Mouse (Mus musculus) bone marrow macrophage, adult 2 months (primary cell): Measurements from ENCODE around the gene Gm11032. TPM values are rescaled to one million over a fixed set of nuclear protein-coding genes. Genes with fewer than 3 reads are reported as not detected.

Experiments
- H3K27ac ChIP-seq: 2 replicates; pipeline ENCODE4 v1.5.1; 2012; ENCODE audit warnings: low read depth, low read length; ENCODE audit not compliant: insufficient read depth
- H3K4me1 ChIP-seq: 2 replicates; pipeline ENCODE4 v1.6.1; 2012; ENCODE audit warnings: low read length; ENCODE audit not compliant: control insufficient read depth, insufficient read depth
- H3K4me3 ChIP-seq: 2 replicates; pipeline ENCODE4 v1.5.1; 2012; ENCODE audit warnings: mild to moderate bottlenecking, low read length, moderate library complexity; ENCODE audit not compliant: insufficient read depth
- CTCF ChIP-seq: IDR thresholded peaks from 2 replicates; pipeline ENCODE4 v1.5.1; 2012; ENCODE audit warnings: low read depth, mild to moderate bottlenecking, low read length, moderate library complexity
- POLR2A ChIP-seq: IDR thresholded peaks from 2 replicates; pipeline ENCODE4 v1.6.1; 2012; ENCODE audit warnings: mild to moderate bottlenecking, low read depth, low read length, borderline replicate concordance
- polyA plus RNA-seq: library from polyadenylated mRNA; stranded (reverse); fragments of >200 nt; gene quantifications from 2 replicates; pipeline ENCODE4 v1.2.4, GENCODE M21; 2012; ENCODE audit not compliant: missing spikeins, insufficient read depth, insufficient read length

Gm11032 gene
- polyA plus RNA-seq, 1 experiment: not detected

DNA sequence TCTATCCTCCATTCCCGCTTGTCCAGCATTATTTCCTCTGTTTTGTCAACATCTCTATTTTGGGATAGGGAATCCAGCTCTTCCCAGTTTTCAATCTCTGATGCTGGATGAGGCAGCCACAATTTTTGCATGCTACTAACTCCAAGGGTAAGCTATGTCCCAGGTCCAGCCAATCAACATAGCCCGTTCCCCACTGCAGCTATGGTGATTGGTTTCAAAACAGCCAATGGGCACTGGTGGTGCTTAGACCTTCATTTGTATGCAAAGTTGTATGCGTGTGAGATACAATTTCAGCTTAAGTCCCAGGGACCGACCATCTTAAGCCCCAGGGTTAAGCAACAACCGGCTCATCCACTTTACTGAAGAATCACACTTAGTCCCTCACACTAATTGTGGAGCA lies 3.1 kb downstream of the Gm11032 start:
- no peaks in the 10 kb centered on the region for H3K4me1 ChIP-seq
- TF ChIP-seq POLR2A (no peak), CTCF (no peak)
- no peak overlapping the region for H3K27ac ChIP-seq
- H3K4me3 ChIP-seq: no peak overlapping the region

DNA sequence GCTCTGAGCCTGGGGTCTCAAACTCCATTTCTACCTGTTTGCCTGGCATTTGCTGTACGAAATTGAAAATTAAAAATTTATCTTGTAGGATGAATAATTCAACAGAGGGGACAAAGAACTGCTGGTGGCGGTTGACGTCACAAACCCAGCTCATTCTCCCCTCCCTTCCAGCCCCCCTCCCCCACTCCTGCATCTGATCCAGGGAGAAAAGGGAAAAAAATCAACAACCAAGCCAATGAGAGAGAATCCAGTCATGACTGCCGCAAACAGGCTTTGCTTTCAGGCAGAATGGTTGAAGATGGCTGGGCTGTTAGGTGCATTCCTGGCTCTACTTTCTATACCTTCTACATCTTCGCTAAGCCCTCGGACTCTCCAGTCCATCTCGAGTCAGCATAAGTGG lies 6.1 kb downstream of the Gm11032 start:
- TF ChIP-seq CTCF (no peak), POLR2A (no peak)
- Histone ChIP-seq H3K4me1 (peaks cover 3% of the 10 kb centered on the region; the same call in 1 of the 2 replicates), H3K4me3 (no peak overlapping the region), H3K27ac (no peak overlapping the region)

DNA sequence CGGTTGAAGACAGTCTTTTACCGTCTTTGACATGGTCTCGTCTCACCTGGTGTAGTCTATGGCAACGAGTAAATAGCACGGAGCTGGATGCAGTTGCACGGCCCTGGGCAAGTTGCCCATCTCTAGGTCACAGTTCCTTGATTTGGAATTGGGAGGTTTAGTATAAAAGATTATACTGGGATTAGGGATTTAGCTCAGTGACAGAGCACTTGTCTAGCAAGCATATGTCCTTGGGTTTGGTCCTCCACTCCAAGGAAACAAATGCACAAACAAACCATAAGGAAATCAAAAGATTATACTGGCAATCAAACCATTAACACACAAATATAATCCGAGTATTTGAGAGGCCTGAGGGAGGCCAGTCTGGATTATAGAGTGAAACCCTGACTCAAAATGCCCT lies 7.8 kb downstream of the Gm11032 start:
- H3K4me3 ChIP-seq: no peak overlapping the region
- H3K27ac ChIP-seq: no peak overlapping the region
- peaks cover 3% of the 10 kb centered on the region; the same call in 1 of the 2 replicates for H3K4me1 ChIP-seq
- TF ChIP-seq CTCF: no peak
- TF ChIP-seq POLR2A: no peak

DNA sequence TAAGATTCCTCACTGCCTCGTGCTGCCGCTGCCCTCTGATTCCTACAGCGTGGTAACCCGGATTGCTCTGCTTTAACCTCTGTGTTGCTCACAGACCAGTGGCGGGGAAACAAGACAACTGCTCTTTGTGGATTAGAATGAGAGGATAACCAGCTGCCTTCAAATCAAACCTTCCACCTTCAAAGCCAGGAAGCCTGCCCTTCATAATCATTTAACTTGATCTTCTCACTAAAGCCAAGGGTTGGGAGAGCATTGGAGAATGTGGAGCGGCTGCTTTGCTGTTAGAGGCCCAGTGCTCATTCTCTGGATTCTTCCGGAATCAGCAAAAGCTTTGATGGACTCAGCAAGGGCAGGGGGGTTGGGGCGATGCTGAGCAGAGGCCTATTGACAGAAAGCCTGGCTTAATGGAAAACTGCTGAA lies 10.0 kb downstream of the Gm11032 start:
- Histone ChIP-seq H3K4me3 (no peak overlapping the region), H3K4me1 (peaks cover 8% of the 10 kb centered on the region), H3K27ac (no peak overlapping the region)
- TF ChIP-seq CTCF (no peak), POLR2A (no peak)

DNA sequence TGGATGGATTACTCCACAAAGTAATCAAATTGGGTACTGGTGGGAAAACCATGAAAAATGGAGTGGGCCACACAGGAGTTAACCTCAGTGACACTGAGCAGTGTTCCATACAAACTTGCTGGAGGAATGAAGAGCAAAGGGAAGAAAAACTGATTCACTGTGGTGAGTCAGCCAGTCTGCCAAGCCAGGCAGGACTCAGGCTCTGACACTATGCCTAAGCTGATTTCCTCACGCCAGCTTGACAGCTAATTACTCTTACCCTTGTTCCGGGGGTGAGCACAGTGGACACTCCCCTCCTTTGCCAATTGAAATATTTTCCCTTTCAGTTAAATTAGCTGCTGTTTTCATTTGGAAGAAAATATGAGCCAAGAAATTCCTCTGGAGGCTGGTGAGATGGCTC lies 13.6 kb downstream of the Gm11032 start:
- Histone ChIP-seq H3K27ac (no peak overlapping the region), H3K4me1 (peaks cover 16% of the 10 kb centered on the region)

DNA sequence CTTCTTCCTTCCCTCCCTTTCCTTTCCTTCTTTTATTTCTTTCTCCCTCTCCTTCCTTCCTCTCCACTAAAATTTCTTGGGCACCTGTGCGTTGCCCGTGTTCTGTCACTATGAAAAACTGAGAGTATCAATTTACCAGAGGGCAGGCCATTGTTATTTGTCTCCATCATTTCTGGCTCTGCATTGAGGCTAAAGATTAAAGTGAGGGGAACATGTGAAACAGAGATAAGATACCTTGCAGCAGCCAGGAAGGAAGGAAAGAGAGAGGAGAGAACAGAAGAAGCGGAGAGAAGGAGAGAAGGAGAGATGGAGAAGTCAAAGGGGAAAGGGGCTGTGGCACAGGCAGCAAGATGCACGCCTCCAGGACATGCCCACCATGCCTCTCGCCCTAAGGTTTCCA lies 14.5 kb downstream of the Gm11032 start:
- no peak overlapping the region for H3K27ac ChIP-seq
- no peak overlapping the region for H3K4me3 ChIP-seq
- H3K4me1 ChIP-seq: peaks cover 22% of the 10 kb centered on the region
- TF ChIP-seq CTCF (no peak), POLR2A (no peak)

More for the DNA sequence above, 13.6 kb downstream of the Gm11032 start:
- H3K4me3 ChIP-seq: no peak overlapping the region
- no peak for TF ChIP-seq CTCF

DNA sequence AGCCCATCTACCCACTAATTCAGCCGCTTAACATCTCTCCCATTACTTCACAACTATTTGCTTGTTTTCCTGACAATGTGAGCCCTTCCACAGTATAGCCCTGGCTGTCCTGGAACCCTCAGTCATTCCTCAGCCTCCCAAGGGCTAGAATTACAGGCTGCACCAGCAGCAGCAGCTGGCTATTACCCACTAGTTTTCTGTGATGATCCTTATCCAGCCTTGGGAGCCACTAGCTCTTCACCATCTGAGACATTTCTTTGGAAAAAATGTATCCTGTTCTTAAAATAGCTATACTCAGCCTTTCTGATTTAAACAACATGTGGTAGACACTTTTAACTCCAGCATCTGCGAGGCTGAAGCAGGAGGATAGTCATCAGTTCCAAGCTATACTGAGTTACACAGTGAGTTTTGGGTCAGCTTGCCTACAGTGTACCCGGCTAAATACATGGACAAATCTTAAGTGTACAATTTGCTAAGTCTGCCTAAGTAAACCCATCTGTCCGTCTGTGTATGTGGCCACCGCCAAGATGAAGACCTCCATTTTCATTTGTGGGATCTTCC lies 17.0 kb downstream of the Gm11032 start:
- peak overlapping the region; percentile 37; the same call in 1 of the 2 replicates for H3K27ac ChIP-seq
- no peak overlapping the region for H3K4me3 ChIP-seq
- H3K4me1 ChIP-seq: peaks cover 28% of the 10 kb centered on the region
- TF ChIP-seq POLR2A (no peak), CTCF (no peak)

DNA sequence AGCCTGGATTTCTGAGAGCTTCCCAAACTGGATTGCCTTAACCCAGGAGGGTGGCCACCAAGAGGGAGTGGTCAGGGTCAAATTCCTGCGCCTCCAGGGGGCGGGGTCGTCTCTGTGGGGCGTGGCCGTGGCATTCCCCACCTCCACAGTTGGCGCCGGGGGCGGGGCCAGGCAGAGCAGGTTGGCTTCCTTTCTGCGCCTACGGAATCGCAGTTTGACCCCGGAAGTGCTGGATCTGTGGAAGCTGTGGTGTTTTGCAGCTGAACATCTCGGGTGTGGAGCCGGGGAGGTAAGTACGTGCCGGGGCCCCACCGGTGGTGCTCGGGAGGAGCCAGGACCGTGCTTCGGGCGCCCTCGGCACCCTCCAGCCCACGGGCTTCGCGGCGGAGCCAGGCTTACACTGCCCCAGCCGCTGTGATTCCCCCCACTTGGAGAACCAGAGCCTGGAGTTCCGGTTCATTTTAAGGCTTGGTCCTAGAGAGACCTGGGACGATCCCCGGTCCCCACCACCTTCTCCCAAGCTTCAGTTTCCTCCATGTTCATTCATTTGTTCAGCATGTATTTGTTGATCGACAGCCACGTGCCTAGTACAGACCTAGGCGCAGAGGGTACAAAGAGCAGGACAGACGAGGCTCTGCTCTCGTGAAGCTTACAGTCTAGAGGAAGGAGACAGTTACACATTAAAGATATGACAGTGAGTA lies 17.8 kb downstream of the Gm11032 start, which contains the start of gene Ascc2:
Gene Ascc2, plus strand, starts transcription at position 214 of the 701 bp plus-strand sequence.
- TF ChIP-seq CTCF (no peak), POLR2A (no peak)
- peak within 1 kb of the TSS; percentile 79 for H3K4me3 ChIP-seq
- peak within 1 kb of the TSS; percentile 66 for H3K27ac ChIP-seq
- peaks cover 28% of the 10 kb centered on the region for H3K4me1 ChIP-seq

DNA sequence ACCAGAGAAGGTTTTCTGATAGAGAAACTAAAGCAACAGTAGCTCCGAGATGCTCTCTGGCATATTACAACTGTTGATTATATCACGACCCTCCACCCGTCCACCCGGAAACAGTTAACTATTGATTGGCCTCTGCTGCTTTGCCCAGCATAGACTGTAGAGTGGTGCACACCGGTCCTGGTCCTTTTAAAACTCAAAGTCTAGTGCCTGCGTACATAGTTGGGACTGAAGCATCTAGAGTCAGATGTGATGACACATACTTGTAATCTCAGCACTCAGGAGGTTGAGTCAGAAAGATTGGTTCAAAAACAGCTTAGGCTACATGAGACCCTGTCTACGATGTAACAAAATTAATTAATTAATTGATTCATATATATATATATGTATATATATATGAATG lies 18.4 kb downstream of the Gm11032 start:
- Histone ChIP-seq H3K27ac (peak overlapping the region; percentile 66; the same call in 1 of the 2 replicates), H3K4me1 (peaks cover 26% of the 10 kb centered on the region), H3K4me3 (peak overlapping the region; percentile 79)
- no peak for TF ChIP-seq POLR2A
- TF ChIP-seq CTCF: no peak

DNA sequence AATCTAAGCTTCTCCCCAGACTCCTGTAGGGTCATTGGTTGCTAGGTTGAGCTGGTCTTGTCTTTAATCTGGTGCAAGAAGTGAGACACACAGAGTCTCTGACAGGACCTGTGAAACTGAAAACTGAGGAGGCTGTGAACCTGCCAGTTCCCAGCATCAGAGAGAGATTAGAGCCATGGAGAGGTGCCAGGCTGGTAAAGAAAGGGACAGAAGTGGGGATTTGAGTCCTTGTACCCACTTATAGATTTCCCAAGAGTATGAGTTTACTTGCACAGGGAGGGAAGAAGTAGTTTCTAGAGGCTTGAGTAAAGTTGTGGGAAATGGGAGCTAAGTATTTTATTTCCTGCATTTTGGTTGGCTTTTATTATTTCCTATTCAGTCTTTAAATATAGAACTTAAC lies 21.3 kb downstream of the Gm11032 start:
- Histone ChIP-seq H3K27ac (no peak overlapping the region), H3K4me3 (no peak overlapping the region), H3K4me1 (peaks cover 26% of the 10 kb centered on the region)
- TF ChIP-seq POLR2A: no peak
- TF ChIP-seq CTCF: no peak
